Mouse (Mus musculus) adrenal gland, adult 18-20 months (tissue): ENCODE data around the gene Gm8764. TPM values are rescaled to one million over a fixed set of nuclear protein-coding genes. Genes with fewer than 3 reads are reported as not detected.
"Not testable (repeated sequence)": the region's sequence is repeated elsewhere in the genome, so short reads cannot be mapped to it uniquely, and the experiment has no call there.

Experiments used
- DNase-seq, 2 experiments: peaks; one replicate each; pipeline ENCODE4 v3.0.0; 2021 to 2022; ENCODE audit warnings: low spot score in 2 of 2
- long read RNA-seq, 2 experiments: library from polyadenylated mRNA; stranded (forward); transcript quantifications; one replicate each; pipeline ENCODE4 v2.0.0; 2021
- total RNA-seq, 2 experiments: library from RNA; stranded (reverse); gene quantifications; 1 replicate in 1 of 2; 2 replicates in 1 of 2; pipeline ENCODE4 v1.2.3; 2021

The Gm8764 gene
- not detected for total RNA-seq
- long read RNA-seq, experiment 1 = 0 reads
- long read RNA-seq, experiment 2 = 0 reads

DNA sequence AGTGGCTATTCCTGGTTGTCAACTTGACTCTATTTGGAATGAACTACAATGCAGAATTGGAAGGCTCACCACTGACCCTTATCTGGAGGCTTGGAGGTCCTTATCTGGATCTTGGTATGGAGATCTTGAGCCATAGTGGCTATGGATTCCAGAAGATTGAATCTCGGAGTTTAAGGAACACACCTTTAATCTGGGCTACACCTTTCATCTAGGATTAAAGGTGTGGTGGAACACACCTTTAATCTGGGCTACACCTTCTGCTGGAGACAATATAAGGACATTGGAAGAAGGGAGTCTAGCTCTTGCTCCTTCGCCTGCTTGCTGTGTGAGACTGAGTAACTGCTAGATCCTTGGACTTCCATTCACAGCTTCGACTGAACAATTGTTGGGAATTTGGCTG lies at the start of gene Gm8764:
Gene Gm8764, plus strand, starts transcription at position 301 of the 400 bp plus-strand sequence.
- DNase-seq = not testable (repeated sequence)

DNA sequence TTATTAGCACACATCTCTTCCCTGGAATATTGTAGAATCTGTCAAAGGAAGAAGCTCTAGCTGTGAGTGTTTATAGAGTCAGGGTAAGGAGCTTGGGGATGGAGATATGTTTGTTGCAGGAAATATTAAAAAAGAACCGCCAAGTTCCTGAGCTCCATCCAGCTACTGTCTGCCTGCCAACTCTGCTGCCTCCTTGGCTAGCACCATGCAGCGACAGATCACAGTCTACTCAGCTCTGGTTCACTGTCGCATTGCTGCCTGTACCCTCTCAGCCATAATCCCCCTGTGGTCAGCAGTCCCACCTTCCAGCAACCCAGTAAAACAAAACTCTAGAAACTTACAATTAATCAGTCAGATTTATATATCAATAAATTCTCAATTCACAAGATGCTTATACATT lies 49.8 kb upstream of the Gm8764 start:
- DNase-seq = no peak

DNA sequence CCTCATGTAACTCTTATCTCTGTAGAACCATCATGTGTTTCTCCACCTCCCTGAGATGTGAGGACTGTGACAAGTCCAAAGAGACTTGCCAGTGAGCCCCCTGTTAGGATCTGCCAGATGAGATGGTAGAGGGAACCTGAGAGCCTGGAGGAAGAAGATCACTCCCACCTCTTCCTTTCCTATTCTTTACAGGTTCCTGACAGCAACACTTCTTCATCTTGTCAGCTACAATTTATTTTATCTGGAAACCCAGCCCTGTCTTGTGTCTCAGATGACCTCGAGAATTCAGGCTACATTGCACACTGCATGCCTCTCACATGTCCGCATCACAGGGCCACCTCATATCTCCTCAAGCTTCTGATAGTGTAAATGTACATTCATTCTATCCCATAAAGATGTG lies 41.5 kb upstream of the Gm8764 start:
- DNase-seq = no peak

DNA sequence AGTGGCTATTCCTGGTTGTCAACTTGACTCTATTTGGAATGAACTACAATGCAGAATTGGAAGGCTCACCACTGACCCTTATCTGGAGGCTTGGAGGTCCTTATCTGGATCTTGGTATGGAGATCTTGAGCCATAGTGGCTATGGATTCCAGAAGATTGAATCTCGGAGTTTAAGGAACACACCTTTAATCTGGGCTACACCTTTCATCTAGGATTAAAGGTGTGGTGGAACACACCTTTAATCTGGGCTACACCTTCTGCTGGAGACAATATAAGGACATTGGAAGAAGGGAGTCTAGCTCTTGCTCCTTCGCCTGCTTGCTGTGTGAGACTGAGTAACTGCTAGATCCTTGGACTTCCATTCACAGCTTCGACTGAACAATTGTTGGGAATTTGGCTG lies 17.1 kb upstream of the Gm8764 start, which contains the start of gene Gm21293:
Gene Gm21293, plus strand, starts transcription at position 301 of the 400 bp plus-strand sequence.
- not testable (repeated sequence) for DNase-seq

DNA sequence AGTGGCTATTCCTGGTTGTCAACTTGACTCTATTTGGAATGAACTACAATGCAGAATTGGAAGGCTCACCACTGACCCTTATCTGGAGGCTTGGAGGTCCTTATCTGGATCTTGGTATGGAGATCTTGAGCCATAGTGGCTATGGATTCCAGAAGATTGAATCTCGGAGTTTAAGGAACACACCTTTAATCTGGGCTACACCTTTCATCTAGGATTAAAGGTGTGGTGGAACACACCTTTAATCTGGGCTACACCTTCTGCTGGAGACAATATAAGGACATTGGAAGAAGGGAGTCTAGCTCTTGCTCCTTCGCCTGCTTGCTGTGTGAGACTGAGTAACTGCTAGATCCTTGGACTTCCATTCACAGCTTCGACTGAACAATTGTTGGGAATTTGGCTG lies 8.6 kb upstream of the Gm8764 start, which contains the start of gene Gm6763:
Gene Gm6763, plus strand, starts transcription at position 301 of the 400 bp plus-strand sequence.
- not testable (repeated sequence) for DNase-seq

DNA sequence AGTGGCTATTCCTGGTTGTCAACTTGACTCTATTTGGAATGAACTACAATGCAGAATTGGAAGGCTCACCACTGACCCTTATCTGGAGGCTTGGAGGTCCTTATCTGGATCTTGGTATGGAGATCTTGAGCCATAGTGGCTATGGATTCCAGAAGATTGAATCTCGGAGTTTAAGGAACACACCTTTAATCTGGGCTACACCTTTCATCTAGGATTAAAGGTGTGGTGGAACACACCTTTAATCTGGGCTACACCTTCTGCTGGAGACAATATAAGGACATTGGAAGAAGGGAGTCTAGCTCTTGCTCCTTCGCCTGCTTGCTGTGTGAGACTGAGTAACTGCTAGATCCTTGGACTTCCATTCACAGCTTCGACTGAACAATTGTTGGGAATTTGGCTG lies 8.4 kb downstream of the Gm8764 start, which contains the start of gene Gm21304:
Gene Gm21304, plus strand, starts transcription at position 301 of the 400 bp plus-strand sequence.
- DNase-seq = not testable (repeated sequence)

DNA sequence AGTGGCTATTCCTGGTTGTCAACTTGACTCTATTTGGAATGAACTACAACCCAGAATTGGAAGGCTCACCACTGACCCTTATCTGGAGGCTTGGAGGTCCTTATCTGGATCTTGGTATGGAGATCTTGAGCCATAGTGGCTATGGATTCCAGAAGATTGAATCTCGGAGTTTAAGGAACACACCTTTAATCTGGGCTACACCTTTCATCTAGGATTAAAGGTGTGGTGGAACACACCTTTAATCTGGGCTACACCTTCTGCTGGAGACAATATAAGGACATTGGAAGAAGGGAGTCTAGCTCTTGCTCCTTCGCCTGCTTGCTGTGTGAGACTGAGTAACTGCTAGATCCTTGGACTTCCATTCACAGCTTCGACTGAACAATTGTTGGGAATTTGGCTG lies 16.9 kb downstream of the Gm8764 start, which contains the start of gene Gm21312:
Gene Gm21312, plus strand, starts transcription at position 301 of the 400 bp plus-strand sequence.
- DNase-seq = not testable (repeated sequence)

DNA sequence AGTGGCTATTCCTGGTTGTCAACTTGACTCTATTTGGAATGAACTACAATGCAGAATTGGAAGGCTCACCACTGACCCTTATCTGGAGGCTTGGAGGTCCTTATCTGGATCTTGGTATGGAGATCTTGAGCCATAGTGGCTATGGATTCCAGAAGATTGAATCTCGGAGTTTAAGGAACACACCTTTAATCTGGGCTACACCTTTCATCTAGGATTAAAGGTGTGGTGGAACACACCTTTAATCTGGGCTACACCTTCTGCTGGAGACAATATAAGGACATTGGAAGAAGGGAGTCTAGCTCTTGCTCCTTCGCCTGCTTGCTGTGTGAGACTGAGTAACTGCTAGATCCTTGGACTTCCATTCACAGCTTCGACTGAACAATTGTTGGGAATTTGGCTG lies 25.4 kb downstream of the Gm8764 start, which contains the start of gene Gm20765:
Gene Gm20765, plus strand, starts transcription at position 301 of the 400 bp plus-strand sequence.
- not testable (repeated sequence) for DNase-seq

DNA sequence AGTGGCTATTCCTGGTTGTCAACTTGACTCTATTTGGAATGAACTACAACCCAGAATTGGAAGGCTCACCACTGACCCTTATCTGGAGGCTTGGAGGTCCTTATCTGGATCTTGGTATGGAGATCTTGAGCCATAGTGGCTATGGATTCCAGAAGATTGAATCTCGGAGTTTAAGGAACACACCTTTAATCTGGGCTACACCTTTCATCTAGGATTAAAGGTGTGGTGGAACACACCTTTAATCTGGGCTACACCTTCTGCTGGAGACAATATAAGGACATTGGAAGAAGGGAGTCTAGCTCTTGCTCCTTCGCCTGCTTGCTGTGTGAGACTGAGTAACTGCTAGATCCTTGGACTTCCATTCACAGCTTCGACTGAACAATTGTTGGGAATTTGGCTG lies 33.9 kb downstream of the Gm8764 start, which contains the start of gene Gm4340:
Gene Gm4340, plus strand, starts transcription at position 301 of the 400 bp plus-strand sequence.
- not testable (repeated sequence) for DNase-seq

DNA sequence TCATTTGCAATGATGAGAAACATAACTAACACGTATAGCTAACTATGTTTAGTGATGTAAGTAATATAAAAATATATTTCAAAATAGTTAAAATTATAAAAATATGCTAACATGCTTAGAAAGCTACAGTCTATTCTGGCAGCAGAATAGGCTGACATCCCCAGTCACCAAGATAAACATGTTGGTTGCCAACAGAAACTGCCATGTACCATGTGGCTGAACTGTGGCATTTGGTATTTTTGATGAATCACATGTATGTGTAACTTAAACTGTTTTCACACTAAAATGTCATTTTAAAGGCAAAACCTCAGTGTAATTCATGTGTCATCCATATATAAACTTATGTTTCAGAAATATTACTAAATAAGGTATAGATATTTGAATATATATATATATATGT lies 49.8 kb downstream of the Gm8764 start:
- no peak for DNase-seq

DNA sequence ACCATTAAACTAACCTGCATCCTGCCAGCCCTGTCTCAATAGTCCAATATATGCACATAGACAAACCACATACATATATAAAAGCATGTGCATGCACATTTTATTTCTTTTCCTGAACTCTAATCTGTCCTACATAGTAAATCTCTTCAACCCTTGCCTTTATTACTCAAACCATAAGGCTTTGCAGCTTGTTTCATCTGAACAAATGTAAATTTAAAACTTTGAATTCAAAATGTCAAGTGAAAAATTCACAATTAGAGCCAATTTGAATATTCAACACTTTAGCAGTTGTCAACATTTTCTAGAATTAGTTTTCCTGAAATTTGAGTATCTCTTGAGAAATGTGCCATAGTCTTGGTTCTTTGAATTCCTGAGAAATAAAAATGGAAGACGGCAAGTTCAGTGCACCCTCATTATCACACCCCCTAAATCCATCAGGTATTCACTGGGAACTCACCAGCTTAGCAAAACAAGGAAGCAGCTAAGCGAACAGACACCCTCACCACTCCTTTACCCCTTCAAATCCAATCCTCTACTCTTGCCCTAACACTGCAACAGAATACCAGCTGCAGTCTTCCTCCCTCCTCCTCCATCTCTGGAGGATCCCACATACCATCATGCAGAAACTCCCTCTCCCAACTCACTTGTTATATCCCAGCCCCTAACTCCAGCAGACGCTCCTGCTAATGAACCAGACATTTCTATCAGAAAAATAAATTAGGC lies 50.6 kb downstream of the Gm8764 start:
- no peak for DNase-seq

Other genes starting within 250 kb of the Gm8764 start
- not detected for gene Gm21293, start 17.0 kb upstream of the Gm8764 start, total RNA-seq
- gene Gm6763, start 8.5 kb upstream of the Gm8764 start, total RNA-seq = not detected
- gene Gm21304, start 8.5 kb downstream of the Gm8764 start, total RNA-seq = not detected
- not detected for gene Gm21312, start 17.0 kb downstream of the Gm8764 start, total RNA-seq
- not detected for gene Gm20765, start 25.5 kb downstream of the Gm8764 start, total RNA-seq
- gene Gm4340, start 34.0 kb downstream of the Gm8764 start, total RNA-seq = not detected